Mouse (Mus musculus) lung, embryonic 15.5 days (tissue): Measurements from ENCODE around the gene Sipa1l3. TPM values are rescaled to one million over a fixed set of nuclear protein-coding genes. Genes with fewer than 3 reads are reported as not detected.
A peak's percentile ranks its signal among the peaks of the same experiment; 100 is the strongest.

Experiments used
- ATAC-seq: fragments of 200-750 bp; cut with Nextera tagmentation; 2 replicates; pipeline ENCODE4 v1.8.0; 2017; ENCODE audit warnings: moderate number of reproducible peaks, borderline replicate concordance; ENCODE audit not compliant: low FRiP score, low TSS enrichment; ENCODE audit errors: extremely low read depth
- H3K27ac ChIP-seq: fragments of 300-500 bp; sonication (generic); 2 replicates; pipeline ENCODE4 v1.5.1; 2015; ENCODE audit warnings: moderate library complexity, mild to moderate bottlenecking, inconsistent platforms
- H3K27me3 ChIP-seq: fragments of 300-500 bp; sonication (generic); 2 replicates; pipeline ENCODE4 v1.6.1; 2015; ENCODE audit warnings: inconsistent platforms
- H3K36me3 ChIP-seq: fragments of 300-500 bp; sonication (generic); 2 replicates; pipeline ENCODE4 v1.6.1; 2015; ENCODE audit warnings: inconsistent platforms
- H3K4me1 ChIP-seq: fragments of 300-500 bp; sonication (generic); 2 replicates; pipeline ENCODE4 v1.6.1; 2015; ENCODE audit warnings: inconsistent platforms
- H3K4me2 ChIP-seq: fragments of 300-500 bp; sonication (generic); 2 replicates; pipeline ENCODE4 v1.6.1; 2015; ENCODE audit warnings: inconsistent platforms, mild to moderate bottlenecking, moderate library complexity
- H3K4me3 ChIP-seq: fragments of 300-500 bp; sonication (generic); 2 replicates; pipeline ENCODE4 v1.5.1; 2015; ENCODE audit warnings: mild to moderate bottlenecking, inconsistent platforms
- H3K9ac ChIP-seq: fragments of 300-500 bp; sonication (generic); 2 replicates; pipeline ENCODE4 v1.6.1; 2015; ENCODE audit warnings: inconsistent platforms
- H3K9me3 ChIP-seq: fragments of 300-500 bp; sonication (generic); 2 replicates; pipeline ENCODE4 v1.6.1; 2016; ENCODE audit warnings: inconsistent platforms
- WGBS: fragments of 180-500 bp; shearing (Covaris S2); methylation state at CpG from one replicate; pipeline ENCODE4 v1.1.7; 2015; 5-methylcytosine and 5-hydroxymethylcytosine counted together
- polyA plus RNA-seq: library from polyadenylated mRNA; unstranded; fragments of >200 nt; fragmentation: Nextera tagmentation; extraction: Ambion mirVana; gene quantifications from 2 replicates; pipeline ENCODE4 v1.2.1, GENCODE M21; 2015

Gene Sipa1l3
- polyA plus RNA-seq, 1 experiment from 2014 or later: 25.1 TPM

DNA sequence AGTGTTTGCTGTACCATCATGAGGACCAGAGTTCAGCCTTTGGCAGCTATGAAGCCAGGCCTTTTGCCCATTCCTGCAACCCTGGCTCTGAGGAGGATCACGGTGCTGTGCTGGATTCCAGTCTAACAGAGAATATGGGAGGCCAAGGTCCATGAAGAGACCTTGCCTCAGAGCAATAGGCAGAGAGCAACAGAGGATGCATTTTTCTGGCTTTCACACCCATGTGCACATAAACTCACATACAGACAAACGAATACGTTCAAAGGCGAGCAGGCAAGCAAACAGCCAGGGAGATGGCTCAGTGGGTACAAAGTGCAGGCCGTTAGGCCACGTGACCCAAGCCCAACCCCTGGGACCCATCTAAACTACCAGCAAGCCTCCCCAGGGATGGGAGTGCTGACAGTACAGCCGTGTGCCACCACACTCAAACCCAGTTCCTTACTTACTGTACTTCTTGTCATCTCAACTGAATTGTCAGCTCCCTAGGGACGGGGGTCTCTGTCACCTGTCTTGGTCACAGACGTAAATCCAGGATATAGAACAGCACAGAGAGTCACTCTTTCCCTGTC is 180.0 kb downstream of the Sipa1l3 start:
- Histone ChIP-seq H3K4me1 (peaks cover 3% of the 10 kb centered on the region), H3K9ac (no peak overlapping the region)
- 82% methylated on average over 9 of the region's 9 CpGs for WGBS

DNA sequence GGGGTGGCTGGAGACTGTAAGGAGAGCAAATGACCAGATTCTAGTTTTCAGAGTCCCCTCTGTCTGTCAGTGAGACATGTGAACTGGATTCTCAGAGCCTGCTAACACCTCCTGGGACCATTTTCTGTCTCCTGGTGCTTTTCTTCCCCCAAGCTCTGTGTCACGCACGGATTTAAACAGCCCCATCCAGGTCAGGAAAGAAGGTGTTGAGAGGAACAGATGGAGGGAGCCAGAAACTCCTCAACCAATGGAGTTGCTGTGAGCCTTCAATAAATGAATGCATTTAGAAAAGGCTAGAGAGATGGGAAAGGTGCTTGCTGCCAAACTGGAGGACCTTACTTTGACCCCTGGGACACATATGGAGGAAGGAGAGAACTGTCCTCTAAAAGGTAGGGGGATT is 180.7 kb downstream of the Sipa1l3 start:
- Histone ChIP-seq H3K9ac (no peak overlapping the region), H3K4me1 (peaks cover 3% of the 10 kb centered on the region), H3K4me3 (no peak overlapping the region), H3K36me3 (peaks cover 6% of the 10 kb centered on the region; the same call in 1 of the 2 replicates), H3K4me2 (no peak overlapping the region), H3K27me3 (no peaks in the 10 kb centered on the region), H3K9me3 (no peaks in the 10 kb centered on the region), H3K27ac (no peak overlapping the region)
- WGBS: 83% methylated on average over 2 of the region's 2 CpGs
- no peak for ATAC-seq

More for the DNA sequence above, 180.0 kb downstream of the Sipa1l3 start:
- H3K9me3 ChIP-seq: no peaks in the 10 kb centered on the region
- H3K36me3 ChIP-seq: peaks cover 6% of the 10 kb centered on the region; the same call in 1 of the 2 replicates
- no peak overlapping the region for H3K4me3 ChIP-seq
- no peak for ATAC-seq
- H3K4me2 ChIP-seq: no peak overlapping the region
- no peak overlapping the region for H3K27ac ChIP-seq
- no peaks in the 10 kb centered on the region for H3K27me3 ChIP-seq

DNA sequence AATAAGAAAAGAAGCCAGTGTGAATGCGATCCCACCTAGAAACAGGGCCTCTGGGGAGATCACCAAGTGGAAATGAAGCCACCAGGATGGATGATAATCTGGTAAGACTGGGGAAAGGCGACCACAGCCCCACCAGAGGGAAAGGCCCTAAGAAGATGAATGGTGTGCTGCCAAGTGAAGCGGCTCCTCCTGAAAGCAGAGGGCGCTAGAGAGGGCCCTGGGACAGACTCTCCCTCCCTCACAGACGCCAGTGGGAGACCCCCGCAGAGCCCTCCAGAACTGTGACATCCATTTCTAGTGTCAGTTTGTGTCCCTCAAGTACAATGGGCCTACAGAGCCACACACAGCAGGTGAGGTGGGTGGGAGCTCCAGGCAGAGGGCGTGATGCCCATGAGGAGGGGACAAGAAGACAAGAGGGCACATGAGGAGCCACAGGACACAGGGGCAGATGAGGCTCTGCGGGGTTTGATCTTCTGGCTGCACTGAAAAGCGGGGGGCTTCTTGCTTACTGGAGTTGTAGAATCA is 181.6 kb downstream of the Sipa1l3 start:
- no peak overlapping the region for H3K4me2 ChIP-seq
- no peak overlapping the region for H3K27ac ChIP-seq
- ATAC-seq: no peak
- H3K4me3 ChIP-seq: no peak overlapping the region
- H3K27me3 ChIP-seq: no peaks in the 10 kb centered on the region
- 75% methylated on average over 9 of the region's 9 CpGs for WGBS
- H3K4me1 ChIP-seq: peaks cover 3% of the 10 kb centered on the region
- H3K36me3 ChIP-seq: peaks cover 12% of the 10 kb centered on the region; the same call in 1 of the 2 replicates
- H3K9me3 ChIP-seq: no peaks in the 10 kb centered on the region
- no peak overlapping the region for H3K9ac ChIP-seq

DNA sequence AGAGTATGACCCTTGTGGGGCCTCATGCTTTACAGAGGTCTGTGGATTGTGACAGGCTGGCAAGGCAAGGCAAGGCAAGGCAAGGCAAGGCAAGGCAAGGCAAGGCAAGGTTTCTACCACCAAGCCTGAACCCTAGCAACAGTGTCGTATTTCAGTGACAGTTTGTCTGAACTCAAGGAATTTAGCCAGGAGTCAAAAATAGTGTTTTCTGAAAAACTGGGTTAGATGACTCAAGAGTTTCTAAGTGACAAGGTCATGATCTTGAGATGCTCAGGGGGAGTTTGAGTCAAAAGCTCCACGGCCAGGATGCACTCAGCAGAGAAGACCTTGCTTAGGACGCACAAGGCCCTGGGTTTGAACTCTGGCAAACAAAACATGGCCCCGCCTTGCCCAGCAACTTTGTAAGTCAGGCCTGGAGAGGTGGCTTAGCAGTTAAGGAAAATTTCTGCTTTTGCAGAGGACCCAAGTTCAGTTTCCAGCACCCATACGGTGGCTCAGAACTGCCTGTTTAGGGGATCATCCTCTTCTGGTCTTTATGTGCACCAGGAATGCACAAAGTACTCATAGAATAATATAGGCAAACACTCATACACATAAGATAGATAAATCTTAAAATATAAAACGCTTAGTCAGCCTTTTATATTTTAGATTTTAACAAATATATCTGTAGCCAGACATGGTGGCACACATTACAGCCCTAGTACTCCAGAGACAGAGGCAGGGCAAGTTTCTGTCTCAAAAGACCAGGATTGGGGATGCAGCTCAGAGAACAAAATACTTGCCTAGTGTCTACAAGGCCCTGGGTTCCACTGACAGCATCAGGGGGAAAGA is 182.4 kb downstream of the Sipa1l3 start:
- Histone ChIP-seq H3K4me1 (peaks cover 3% of the 10 kb centered on the region), H3K27me3 (no peaks in the 10 kb centered on the region), H3K9ac (no peak overlapping the region), H3K36me3 (peaks cover 20% of the 10 kb centered on the region; the same call in 1 of the 2 replicates), H3K4me2 (no peak overlapping the region), H3K27ac (no peak overlapping the region), H3K4me3 (no peak overlapping the region), H3K9me3 (no peaks in the 10 kb centered on the region)
- WGBS: 71% methylated on average over 6 of the region's 6 CpGs
- ATAC-seq: no peak

DNA sequence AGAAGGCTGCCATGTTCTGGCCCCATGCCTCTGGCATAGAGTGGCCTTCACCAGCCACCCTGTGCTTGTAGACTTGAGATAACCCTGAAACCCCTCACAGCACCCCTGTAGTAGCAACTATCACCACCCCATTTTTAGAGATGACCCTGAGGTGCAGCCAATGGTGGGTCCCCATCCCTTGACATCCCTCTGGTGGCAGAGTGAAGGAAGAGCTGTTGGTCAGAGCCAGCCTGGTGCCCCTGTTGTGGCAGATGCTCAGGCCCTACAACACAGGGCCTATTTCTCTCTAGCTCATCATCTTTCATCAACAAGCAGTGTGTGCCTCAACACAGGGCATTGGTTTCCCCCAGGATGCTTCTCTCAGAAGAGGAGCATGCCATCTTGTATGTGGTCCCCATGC is 183.2 kb downstream of the Sipa1l3 start:
- Histone ChIP-seq H3K9ac (no peak overlapping the region), H3K27me3 (no peaks in the 10 kb centered on the region), H3K9me3 (no peaks in the 10 kb centered on the region), H3K4me1 (peaks cover 3% of the 10 kb centered on the region), H3K4me3 (no peak overlapping the region), H3K36me3 (peaks cover 27% of the 10 kb centered on the region; the same call in 1 of the 2 replicates), H3K27ac (no peak overlapping the region), H3K4me2 (no peak overlapping the region)
- no peak for ATAC-seq

DNA sequence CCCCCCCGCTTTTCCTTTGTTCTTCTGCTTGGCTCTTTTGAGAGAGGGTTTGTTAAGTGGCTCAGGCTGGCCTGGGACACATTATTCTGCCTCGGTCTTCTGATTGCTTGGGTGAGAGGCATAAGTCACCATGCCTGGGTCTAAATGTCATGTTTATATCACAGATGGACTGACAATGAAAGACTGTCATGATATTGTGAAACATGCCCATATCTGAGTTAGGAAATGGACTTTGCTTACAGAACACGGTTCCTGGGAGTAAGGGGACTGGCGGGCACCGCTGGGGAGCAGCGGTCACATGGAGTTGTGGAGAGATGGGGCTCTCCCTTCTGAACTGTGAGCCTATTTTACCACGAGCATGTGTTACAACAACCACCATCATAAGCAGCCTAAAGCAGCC is 184.3 kb downstream of the Sipa1l3 start:
- Histone ChIP-seq H3K4me2 (no peak overlapping the region), H3K4me3 (no peak overlapping the region), H3K36me3 (peaks cover 32% of the 10 kb centered on the region), H3K9ac (no peak overlapping the region), H3K9me3 (no peaks in the 10 kb centered on the region), H3K27ac (no peak overlapping the region), H3K27me3 (no peaks in the 10 kb centered on the region), H3K4me1 (peaks cover 3% of the 10 kb centered on the region)
- ATAC-seq: no peak; the same call in 1 of the 2 replicates
- 26% methylated on average over 6 of the region's 7 CpGs for WGBS

DNA sequence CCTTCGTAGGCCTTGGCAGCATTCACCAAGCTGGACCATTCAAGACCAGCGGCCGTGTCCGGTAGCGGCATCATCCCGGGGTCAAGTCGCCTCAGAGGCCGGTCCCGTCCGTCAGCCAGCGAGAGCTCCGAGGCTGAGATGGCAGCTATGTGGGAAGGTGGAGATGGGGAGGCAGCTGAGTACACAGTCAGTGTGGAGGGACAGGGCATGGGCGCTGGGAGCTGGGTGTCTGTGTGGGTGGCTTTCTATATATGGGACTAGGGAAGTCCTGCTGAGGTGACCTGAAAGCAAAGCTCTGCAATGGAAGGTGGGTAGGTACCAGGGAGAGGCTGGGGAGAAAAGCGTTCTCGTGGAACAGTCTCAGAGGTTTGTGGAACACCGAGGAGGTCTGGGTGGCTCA is 189.5 kb downstream of the Sipa1l3 start:
- 92% methylated on average over 16 of the region's 16 CpGs for WGBS

DNA sequence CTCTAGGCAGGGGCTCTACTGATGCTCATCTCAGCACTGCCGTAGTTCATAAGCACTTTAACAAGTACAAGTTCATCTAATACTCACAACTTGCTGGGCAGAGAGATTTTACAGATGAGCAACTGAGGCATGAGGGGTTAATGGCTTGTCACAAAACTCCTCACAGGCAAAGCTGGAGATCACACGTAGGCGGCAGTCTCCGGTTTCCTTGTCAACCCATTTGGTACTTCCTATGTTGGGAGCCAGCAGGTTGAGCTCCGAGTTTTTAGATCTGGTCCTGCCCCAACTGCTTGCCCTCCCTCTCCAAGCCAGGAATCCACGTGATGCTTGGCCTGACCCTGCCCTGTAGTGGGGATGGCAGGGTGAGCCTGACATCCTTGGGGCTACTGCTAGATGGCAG is 191.4 kb downstream of the Sipa1l3 start:
- H3K27me3 ChIP-seq: no peaks in the 10 kb centered on the region
- no peak overlapping the region for H3K4me3 ChIP-seq
- H3K27ac ChIP-seq: no peak overlapping the region
- no peak overlapping the region for H3K4me2 ChIP-seq
- no peak overlapping the region for H3K9ac ChIP-seq
- no peak for ATAC-seq
- no peaks in the 10 kb centered on the region for H3K4me1 ChIP-seq
- WGBS: 72% methylated on average over 6 of the region's 6 CpGs
- peaks cover 43% of the 10 kb centered on the region for H3K36me3 ChIP-seq
- no peaks in the 10 kb centered on the region for H3K9me3 ChIP-seq

More for the DNA sequence above, 189.5 kb downstream of the Sipa1l3 start:
- Histone ChIP-seq H3K4me2 (no peak overlapping the region), H3K36me3 (peaks cover 41% of the 10 kb centered on the region), H3K27me3 (no peaks in the 10 kb centered on the region), H3K9me3 (no peaks in the 10 kb centered on the region), H3K27ac (no peak overlapping the region), H3K9ac (no peak overlapping the region), H3K4me1 (no peaks in the 10 kb centered on the region), H3K4me3 (no peak overlapping the region)
- no peak for ATAC-seq

DNA sequence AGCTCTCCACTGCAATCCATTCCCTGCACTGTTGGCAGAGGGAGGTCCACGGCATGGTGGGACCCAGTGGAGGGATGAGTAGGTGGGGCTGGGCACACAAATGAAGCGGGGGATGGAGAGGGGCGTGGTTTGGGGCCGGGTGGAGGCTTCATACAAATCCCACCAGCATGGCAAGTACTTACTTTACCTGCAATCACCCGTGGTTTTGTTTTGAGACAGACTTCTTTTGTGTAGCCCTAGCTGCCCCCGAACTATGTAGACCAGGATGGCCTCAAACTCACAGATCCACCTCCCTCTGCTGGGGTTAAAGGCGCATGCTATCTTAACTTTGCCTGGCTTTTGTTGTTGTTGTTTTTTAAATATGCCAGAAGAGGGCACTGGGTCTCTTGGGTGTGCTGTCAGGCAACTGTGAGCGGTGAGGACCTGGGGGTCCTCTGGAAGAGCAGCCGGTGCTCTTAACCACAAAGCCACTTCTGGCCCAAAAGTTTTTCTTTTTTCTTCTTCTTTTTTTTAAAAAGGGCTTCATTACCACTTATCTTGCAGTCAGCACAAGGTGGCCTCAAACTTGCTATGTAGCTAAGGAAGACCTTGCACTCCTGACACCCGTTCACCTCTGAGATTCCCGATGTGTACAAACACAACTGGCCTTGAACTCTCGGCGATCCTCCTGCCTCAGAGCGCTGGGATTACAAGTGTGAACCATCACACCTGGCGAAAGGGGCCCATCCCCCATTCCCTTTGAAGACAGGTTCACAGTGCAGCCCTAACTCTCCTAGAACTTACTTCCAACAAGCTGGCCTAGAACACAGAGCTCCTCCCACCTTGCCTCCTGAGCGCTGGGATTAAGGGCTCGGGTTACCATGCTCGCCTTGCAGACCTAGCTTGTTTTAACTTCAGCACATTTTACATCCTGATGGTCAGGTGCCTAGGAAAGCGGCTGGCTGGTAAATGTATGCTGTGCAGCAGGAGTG is 198.8 kb downstream of the Sipa1l3 start:
- peaks cover 9% of the 10 kb centered on the region for H3K36me3 ChIP-seq
- H3K27me3 ChIP-seq: no peaks in the 10 kb centered on the region
- peak overlapping the region; percentile 47 for H3K4me2 ChIP-seq
- H3K9ac ChIP-seq: peak overlapping the region; percentile 13; the same call in 1 of the 2 replicates
- H3K27ac ChIP-seq: peak overlapping the region; percentile 94
- peaks cover 63% of the 10 kb centered on the region for H3K4me1 ChIP-seq
- H3K9me3 ChIP-seq: no peaks in the 10 kb centered on the region
- ATAC-seq: no peak
- 14% methylated on average over 19 of the region's 19 CpGs for WGBS
- H3K4me3 ChIP-seq: peak overlapping the region; percentile 30

DNA sequence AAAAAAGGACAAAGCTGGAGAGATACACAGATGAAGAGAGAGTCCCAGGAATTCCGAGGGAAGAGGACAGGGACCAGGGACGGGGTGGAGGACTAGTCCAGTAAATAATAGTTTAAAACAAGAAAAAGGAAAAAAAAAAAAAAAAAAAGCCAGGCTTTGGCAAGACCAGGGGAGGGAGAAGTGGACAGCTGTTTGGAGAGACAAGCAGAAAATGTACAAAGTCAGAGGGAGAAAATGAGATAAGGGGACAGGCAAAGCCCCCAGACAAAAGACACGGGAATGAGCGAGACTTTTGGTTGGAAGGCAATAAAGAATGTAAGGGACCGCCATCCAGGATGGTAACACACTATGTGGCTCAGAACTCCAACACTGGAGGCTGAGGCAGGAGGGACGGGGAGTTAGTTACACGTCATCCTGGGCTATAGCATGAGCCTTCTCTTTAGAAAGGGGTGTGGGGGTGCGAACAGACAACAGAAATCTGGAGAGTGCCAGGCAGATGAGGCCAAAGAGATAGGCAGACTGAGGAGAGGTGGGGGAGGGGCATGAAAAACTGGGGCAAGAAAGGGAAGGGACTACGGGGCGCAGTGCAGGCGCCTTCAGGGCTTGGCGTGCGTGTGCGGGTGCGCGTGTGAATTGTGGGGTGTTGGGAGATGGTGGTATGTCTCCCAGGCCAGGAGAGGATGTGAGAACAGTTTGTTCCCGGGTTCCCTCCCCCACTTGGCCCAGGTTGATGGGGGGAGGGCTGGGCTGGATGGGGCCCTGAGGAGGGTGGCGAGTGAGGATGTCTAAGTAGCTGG is 200.1 kb downstream of the Sipa1l3 start:
- peak overlapping the region; percentile 94 for H3K27ac ChIP-seq
- peaks cover 63% of the 10 kb centered on the region for H3K4me1 ChIP-seq
- H3K9me3 ChIP-seq: no peaks in the 10 kb centered on the region
- ATAC-seq: peak; percentile 56
- H3K36me3 ChIP-seq: no peaks in the 10 kb centered on the region
- WGBS: 5% methylated on average over 18 of the region's 18 CpGs
- H3K27me3 ChIP-seq: no peaks in the 10 kb centered on the region
- H3K4me3 ChIP-seq: peak overlapping the region; percentile 30
- peak overlapping the region; percentile 47 for H3K4me2 ChIP-seq
- H3K9ac ChIP-seq: peak overlapping the region; percentile 13; the same call in 1 of the 2 replicates

DNA sequence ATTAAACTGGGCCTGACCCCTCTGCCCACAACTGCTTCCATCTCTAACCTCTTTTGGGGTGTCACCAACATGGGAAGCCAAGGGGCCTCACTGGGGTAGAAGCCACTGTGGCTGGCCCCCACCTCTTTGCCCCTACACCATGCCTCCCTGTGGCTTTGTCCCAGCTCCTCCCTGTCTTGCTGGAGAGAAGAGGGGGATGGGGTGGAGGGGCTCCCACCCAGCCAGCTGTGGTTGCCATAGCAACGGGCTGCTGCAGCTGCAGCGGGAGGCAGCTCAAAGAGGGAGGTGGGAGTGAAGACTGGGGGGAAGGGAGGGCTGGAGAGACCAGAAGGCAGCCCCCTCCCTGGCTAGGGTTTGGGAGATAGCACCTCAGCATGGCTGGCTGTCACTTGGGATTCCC is 200.9 kb downstream of the Sipa1l3 start:
- Histone ChIP-seq H3K4me2 (peak overlapping the region; percentile 47), H3K27ac (peak overlapping the region; percentile 94), H3K27me3 (no peaks in the 10 kb centered on the region), H3K36me3 (no peaks in the 10 kb centered on the region), H3K4me3 (0 out of 2 replicates have a peak overlapping the region, but pooled peaks have one; percentile 3), H3K9ac (peak overlapping the region; percentile 27; the same call in 1 of the 2 replicates), H3K4me1 (peaks cover 63% of the 10 kb centered on the region), H3K9me3 (no peaks in the 10 kb centered on the region)
- peak; percentile 50 for ATAC-seq
- WGBS: 0% methylated on average over 2 of the region's 2 CpGs
